9 mouse cellular contexts compared by ENCODE assay signal in genomic region chr4:25035158-25035791, GRCm38 (mm10).
A peak's percentile ranks its signal among the peaks of the same experiment; 100 is the strongest.
DNase-seq lines count a peak whose midpoint lies in the region; ATAC-seq and TF ChIP-seq lines count a peak whose summit lies in the region.
"Had no signal": no experiment of that assay in that cellular context is flagged by ENCODE, and none has a peak within 500 bp of the region (broad histone marks: within the 10 kb centered on the region; RNA-seq: fewer than 3 reads in every experiment).

No protein-coding gene starts in this region.

- no peak for DNase-seq in cerebellum, adult 2 months
- no peak for DNase-seq in cerebellum, adult 8-10 months
- peak; percentile 36 for DNase-seq in lung, embryonic 14.5 days
- no peak for DNase-seq in lung, postnatal 14 days
- DNase-seq in adrenal gland, postnatal 14 days, result peak; percentile 44
- peak; percentile 61 for DNase-seq in limb, embryonic 10.5 days (ENCODE audit: low spot score)
- no peak for DNase-seq in thymus, postnatal 0 days (ENCODE audit: low spot score)
- no peak for DNase-seq in natural killer cell, adult 2 months (ENCODE audit: low spot score in 2 of 2)

- H3K4me3 ChIP-seq in cerebellum, adult 2 months (replicated peaks; ENCODE audit: insufficient read depth, low read depth, low read length), result no peak overlapping the region
- H3K4me3 ChIP-seq in lung, embryonic 14.5 days (ENCODE audit: low read depth, low read length), result no peak overlapping the region
- H3K4me3 ChIP-seq in limb, embryonic 10.5 days, result no peak overlapping the region
- H3K4me3 ChIP-seq: heart, embryonic 10.5 days had no signal

- TF ChIP-seq CTCF in cerebellum, adult 2 months (IDR thresholded peaks at IDR 0.05; ENCODE audit: borderline replicate concordance, insufficient read depth, low read depth, low read length), result 0 out of 2 replicates have a peak, but pooled peaks have one; percentile 23
- peak; percentile 49; the same call in 1 of the 2 replicates for TF ChIP-seq CTCF in lung, embryonic 14.5 days (IDR thresholded peaks at IDR 0.05; ENCODE audit: low read depth)

- ATAC-seq in lung, embryonic 14.5 days (ENCODE audit: insufficient read depth), result peak; percentile 68

- H3K9me3 ChIP-seq in lung, embryonic 14.5 days (ENCODE audit: low read depth, low read length), result no peaks in the 10 kb centered on the region
- no peaks in the 10 kb centered on the region for H3K9me3 ChIP-seq in limb, embryonic 10.5 days (replicated peaks)
- H3K9me3 ChIP-seq: heart, embryonic 10.5 days had no signal

- 25% methylated on average over 6 of the region's 6 CpGs for WGBS in cerebellum, adult 2 months
- WGBS in lung, embryonic 14.5 days, result 21% methylated on average over 6 of the region's 6 CpGs
- WGBS in limb, embryonic 10.5 days, result 22% methylated on average over 6 of the region's 6 CpGs

- H3K4me1 ChIP-seq in cerebellum, adult 2 months (ENCODE audit: control insufficient read depth, insufficient read depth, low read length), result no peaks in the 10 kb centered on the region
- no peaks in the 10 kb centered on the region for H3K4me1 ChIP-seq in lung, embryonic 14.5 days (ENCODE audit: insufficient read depth)
- H3K4me1 ChIP-seq in limb, embryonic 10.5 days, result peaks cover 15% of the 10 kb centered on the region
- H3K4me1 ChIP-seq: heart, embryonic 10.5 days had no signal

- TF ChIP-seq POLR2A in cerebellum, adult 2 months (IDR thresholded peaks at IDR 0.05; ENCODE audit: borderline replicate concordance, insufficient read depth, low read length), result no peak

- no peaks in the 10 kb centered on the region for H3K36me3 ChIP-seq in lung, embryonic 14.5 days (ENCODE audit: insufficient read depth)
- no peaks in the 10 kb centered on the region for H3K36me3 ChIP-seq in limb, embryonic 10.5 days
- H3K36me3 ChIP-seq: heart, embryonic 10.5 days had no signal

- H3K4me2 ChIP-seq in lung, embryonic 14.5 days, result no peak overlapping the region

- no peak overlapping the region for H3K9ac ChIP-seq in lung, embryonic 14.5 days

- no peak overlapping the region for H3K27ac ChIP-seq in cerebellum, adult 2 months (ENCODE audit: insufficient read depth, low read length)
- peak overlapping the region; percentile 70; the same call in 1 of the 2 replicates for H3K27ac ChIP-seq in lung, embryonic 14.5 days (ENCODE audit: low read depth)
- H3K27ac ChIP-seq in limb, embryonic 10.5 days, result no peak overlapping the region
- H3K27ac ChIP-seq: heart, embryonic 10.5 days had no signal

- H3K27me3 ChIP-seq in cerebellum, adult 2 months (ENCODE audit: control insufficient read depth, insufficient read depth, low read length), result no peaks in the 10 kb centered on the region
- H3K27me3 ChIP-seq in lung, embryonic 14.5 days (ENCODE audit: insufficient read depth, low read length), result no peaks in the 10 kb centered on the region
- no peaks in the 10 kb centered on the region for H3K27me3 ChIP-seq in limb, embryonic 10.5 days (ENCODE audit: low read depth, poor library complexity, severe bottlenecking)

Comparison
In these comparisons a context has a peak if more than half of its experiments do, and no peak if none do; other contexts are left out.
1. DNase-seq: peak in lung, embryonic 14.5 days (single experiment), adrenal gland, postnatal 14 days (single experiment) and limb, embryonic 10.5 days (single experiment); none in cerebellum, adult 2 months (0 of 2), cerebellum, adult 8-10 months (single experiment), lung, postnatal 14 days (single experiment), thymus, postnatal 0 days (single experiment) and natural killer cell, adult 2 months (0 of 2).